Mouse (Mus musculus) right cerebral cortex, postnatal 25 days (tissue): ENCODE results near the gene Rtp4.

ENCODE experiments used
- DNase-seq: peaks from one replicate; pipeline ENCODE4 v3.0.0; 2022

The Rtp4 gene

GRCm38 (mm10) chr16:23592501-23592900 lies 72.4 kb downstream of the Rtp4 start:
- no peak for DNase-seq

GRCm38 (mm10) chr16:23596696-23597095 lies 76.6 kb downstream of the Rtp4 start:
- DNase-seq: no peak

GRCm38 (mm10) chr16:23597968-23598367 lies 77.9 kb downstream of the Rtp4 start:
- no peak for DNase-seq

GRCm38 (mm10) chr16:23606220-23606619 lies 86.1 kb downstream of the Rtp4 start:
- DNase-seq: no peak

GRCm38 (mm10) chr16:23606651-23607050 lies 86.6 kb downstream of the Rtp4 start:
- no peak for DNase-seq

GRCm38 (mm10) chr16:23607911-23608410 lies 87.9 kb downstream of the Rtp4 start:
- DNase-seq: no peak

GRCm38 (mm10) chr16:23609748-23610185 lies 89.7 kb downstream of the Rtp4 start:
- DNase-seq: peak; percentile 19

- no peak for DNase-seq
Measured at GRCm38 (mm10) chr16:23624205-23624604, 104.1 kb downstream of the Rtp4 start.

- no peak for DNase-seq
Measured at GRCm38 (mm10) chr16:23631531-23631930, 111.4 kb downstream of the Rtp4 start.

- DNase-seq: no peak
Measured at GRCm38 (mm10) chr16:23632681-23633080, 112.6 kb downstream of the Rtp4 start.

- DNase-seq: no peak
Measured at GRCm38 (mm10) chr16:23653028-23653427, 132.9 kb downstream of the Rtp4 start.

- DNase-seq: no peak
Measured at GRCm38 (mm10) chr16:23653479-23653878, 133.4 kb downstream of the Rtp4 start.

GRCm38 (mm10) chr16:23659597-23660531 lies 139.8 kb downstream of the Rtp4 start:
- no peak for DNase-seq
